Mouse (Mus musculus): ENCODE results near the gene 1700017B05Rik. TPM values are rescaled to one million over a fixed set of nuclear protein-coding genes. Genes with fewer than 3 reads are reported as not detected.

1700017B05Rik gene
- polyA plus RNA-seq, 1 experiment: 15.8 TPM

GRCm38 (mm10) chr9:57267421-57267820 lies 5.0 kb upstream of the 1700017B05Rik start:
- peaks cover 58% of the 10 kb centered on the region for H3K27me3 ChIP-seq (ENCODE audit: control insufficient read depth)
- H3K36me3 ChIP-seq (ENCODE audit: control insufficient read depth): no peaks in the 10 kb centered on the region
- H3K4me1 ChIP-seq (ENCODE audit: control insufficient read depth): peaks cover 25% of the 10 kb centered on the region
- no peak overlapping the region for H3K4me3 ChIP-seq (replicated peaks)
- no peak for TF ChIP-seq TAL1 (IDR thresholded peaks at IDR 0.05; ENCODE audit: low read length)
- no peak for TF ChIP-seq GATA1 (IDR thresholded peaks at IDR 0.05; ENCODE audit: low read length)
- no peaks in the 10 kb centered on the region for H3K9me3 ChIP-seq (ENCODE audit: control insufficient read depth, low read length)

- TF ChIP-seq GATA1 (IDR thresholded peaks at IDR 0.05; ENCODE audit: low read length): no peak
- no peak for TF ChIP-seq TAL1 (IDR thresholded peaks at IDR 0.05; ENCODE audit: low read length)
- Histone ChIP-seq H3K4me1 (ENCODE audit: control insufficient read depth) (peaks cover 45% of the 10 kb centered on the region), H3K27me3 (ENCODE audit: control insufficient read depth) (peaks cover 35% of the 10 kb centered on the region), H3K36me3 (ENCODE audit: control insufficient read depth) (peaks cover 5% of the 10 kb centered on the region; the same call in 1 of the 2 replicates), H3K4me3 (replicated peaks) (no peak overlapping the region), H3K9me3 (ENCODE audit: control insufficient read depth, low read length) (no peaks in the 10 kb centered on the region)
Observed at GRCm38 (mm10) chr9:57265125-57265524, 2.7 kb upstream of the 1700017B05Rik start.

GRCm38 (mm10) chr9:57262795-57263684 lies 628 bp upstream of the 1700017B05Rik start:
- H3K4me3 ChIP-seq (replicated peaks): peak overlapping the region; percentile 90
- peaks cover 22% of the 10 kb centered on the region for H3K36me3 ChIP-seq (ENCODE audit: control insufficient read depth)
- no peak for TF ChIP-seq TAL1 (IDR thresholded peaks at IDR 0.05; ENCODE audit: low read length)
- TF ChIP-seq GATA1 (IDR thresholded peaks at IDR 0.05; ENCODE audit: low read length): no peak
- no peaks in the 10 kb centered on the region for H3K9me3 ChIP-seq (ENCODE audit: control insufficient read depth, low read length)
- peaks cover 46% of the 10 kb centered on the region for H3K4me1 ChIP-seq (ENCODE audit: control insufficient read depth)
- H3K27me3 ChIP-seq (ENCODE audit: control insufficient read depth): peaks cover 22% of the 10 kb centered on the region

- Histone ChIP-seq H3K9me3 (ENCODE audit: control insufficient read depth, low read length) (no peaks in the 10 kb centered on the region), H3K4me1 (ENCODE audit: control insufficient read depth) (peaks cover 45% of the 10 kb centered on the region), H3K27me3 (ENCODE audit: control insufficient read depth) (peaks cover 12% of the 10 kb centered on the region), H3K4me3 (replicated peaks) (peak overlapping the region; percentile 90), H3K36me3 (ENCODE audit: control insufficient read depth) (peaks cover 37% of the 10 kb centered on the region)
- TF ChIP-seq TAL1 (IDR thresholded peaks at IDR 0.05; ENCODE audit: low read length) (no peak), GATA1 (IDR thresholded peaks at IDR 0.05; ENCODE audit: low read length) (no peak)
Observed at GRCm38 (mm10) chr9:57261516-57261912, 898 bp downstream of the 1700017B05Rik start.

- Histone ChIP-seq H3K36me3 (ENCODE audit: control insufficient read depth) (peaks cover 43% of the 10 kb centered on the region), H3K27me3 (ENCODE audit: control insufficient read depth) (peaks cover 8% of the 10 kb centered on the region), H3K9me3 (ENCODE audit: control insufficient read depth, low read length) (no peaks in the 10 kb centered on the region), H3K4me3 (replicated peaks) (peak overlapping the region; percentile 90), H3K4me1 (ENCODE audit: control insufficient read depth) (peaks cover 49% of the 10 kb centered on the region)
- TF ChIP-seq TAL1 (IDR thresholded peaks at IDR 0.05; ENCODE audit: low read length) (no peak), GATA1 (IDR thresholded peaks at IDR 0.05; ENCODE audit: low read length) (no peak)
Observed at GRCm38 (mm10) chr9:57260940-57261339, 1.5 kb downstream of the 1700017B05Rik start.

GRCm38 (mm10) chr9:57259736-57260135 lies 2.7 kb downstream of the 1700017B05Rik start:
- H3K4me3 ChIP-seq (replicated peaks): peak overlapping the region; percentile 90
- H3K4me1 ChIP-seq (ENCODE audit: control insufficient read depth): peaks cover 49% of the 10 kb centered on the region
- peaks cover 55% of the 10 kb centered on the region for H3K36me3 ChIP-seq (ENCODE audit: control insufficient read depth)
- TF ChIP-seq GATA1 (IDR thresholded peaks at IDR 0.05; ENCODE audit: low read length): no peak
- TF ChIP-seq TAL1 (IDR thresholded peaks at IDR 0.05; ENCODE audit: low read length): no peak
- peaks cover 3% of the 10 kb centered on the region for H3K27me3 ChIP-seq (ENCODE audit: control insufficient read depth)
- H3K9me3 ChIP-seq (ENCODE audit: control insufficient read depth, low read length): no peaks in the 10 kb centered on the region

GRCm38 (mm10) chr9:57257627-57258026 lies 4.8 kb downstream of the 1700017B05Rik start:
- TF ChIP-seq GATA1 (IDR thresholded peaks at IDR 0.05; ENCODE audit: low read length) (no peak), TAL1 (IDR thresholded peaks at IDR 0.05; ENCODE audit: low read length) (no peak)
- peaks cover 37% of the 10 kb centered on the region for H3K4me1 ChIP-seq (ENCODE audit: control insufficient read depth)
- no peak overlapping the region for H3K4me3 ChIP-seq (replicated peaks)
- no peaks in the 10 kb centered on the region for H3K9me3 ChIP-seq (ENCODE audit: control insufficient read depth, low read length)
- H3K36me3 ChIP-seq (ENCODE audit: control insufficient read depth): peaks cover 76% of the 10 kb centered on the region
- no peaks in the 10 kb centered on the region for H3K27me3 ChIP-seq (ENCODE audit: control insufficient read depth)

- Histone ChIP-seq H3K27me3 (ENCODE audit: control insufficient read depth) (no peaks in the 10 kb centered on the region), H3K36me3 (ENCODE audit: control insufficient read depth) (peaks cover 83% of the 10 kb centered on the region), H3K4me3 (replicated peaks) (no peak overlapping the region), H3K4me1 (ENCODE audit: control insufficient read depth) (peaks cover 34% of the 10 kb centered on the region), H3K9me3 (ENCODE audit: control insufficient read depth, low read length) (no peaks in the 10 kb centered on the region)
- no peak for TF ChIP-seq GATA1 (IDR thresholded peaks at IDR 0.05; ENCODE audit: low read length)
- TF ChIP-seq TAL1 (IDR thresholded peaks at IDR 0.05; ENCODE audit: low read length): no peak
Observed at GRCm38 (mm10) chr9:57256861-57257260, 5.6 kb downstream of the 1700017B05Rik start.

- H3K36me3 ChIP-seq (ENCODE audit: control insufficient read depth): peaks cover 89% of the 10 kb centered on the region
- no peaks in the 10 kb centered on the region for H3K27me3 ChIP-seq (ENCODE audit: control insufficient read depth)
- H3K4me3 ChIP-seq (replicated peaks): no peak overlapping the region
- H3K9me3 ChIP-seq (ENCODE audit: control insufficient read depth, low read length): no peaks in the 10 kb centered on the region
- TF ChIP-seq TAL1 (IDR thresholded peaks at IDR 0.05; ENCODE audit: low read length) (no peak), GATA1 (IDR thresholded peaks at IDR 0.05; ENCODE audit: low read length) (no peak)
- peaks cover 28% of the 10 kb centered on the region for H3K4me1 ChIP-seq (ENCODE audit: control insufficient read depth)
Observed at GRCm38 (mm10) chr9:57256309-57256708, 6.1 kb downstream of the 1700017B05Rik start.

Data from erythroblast, embryonic 14.5 days (primary cell).